Mouse (Mus musculus): ENCODE data around the gene Ggnbp2.

- TF ChIP-seq CTCF (IDR thresholded peaks at IDR 0.05; ENCODE audit: insufficient read depth, low read depth, low read length), result no peak
- no peak for TF ChIP-seq POLR2A (IDR thresholded peaks at IDR 0.05; ENCODE audit: insufficient read depth, low read depth, low read length)
These were observed 23.0 kb downstream of the Ggnbp2 start for GRCm38 (mm10) chr11:84847475-84848090.

All from olfactory bulb, adult 2 months (tissue).